Mouse (Mus musculus): ENCODE measurements around the gene Zfp706. TPM values are rescaled to one million over a fixed set of nuclear protein-coding genes. Genes with fewer than 3 reads are reported as not detected.

The Zfp706 gene
- polyA plus RNA-seq, 1 experiment from 2014 or later = 433 TPM

DNA sequence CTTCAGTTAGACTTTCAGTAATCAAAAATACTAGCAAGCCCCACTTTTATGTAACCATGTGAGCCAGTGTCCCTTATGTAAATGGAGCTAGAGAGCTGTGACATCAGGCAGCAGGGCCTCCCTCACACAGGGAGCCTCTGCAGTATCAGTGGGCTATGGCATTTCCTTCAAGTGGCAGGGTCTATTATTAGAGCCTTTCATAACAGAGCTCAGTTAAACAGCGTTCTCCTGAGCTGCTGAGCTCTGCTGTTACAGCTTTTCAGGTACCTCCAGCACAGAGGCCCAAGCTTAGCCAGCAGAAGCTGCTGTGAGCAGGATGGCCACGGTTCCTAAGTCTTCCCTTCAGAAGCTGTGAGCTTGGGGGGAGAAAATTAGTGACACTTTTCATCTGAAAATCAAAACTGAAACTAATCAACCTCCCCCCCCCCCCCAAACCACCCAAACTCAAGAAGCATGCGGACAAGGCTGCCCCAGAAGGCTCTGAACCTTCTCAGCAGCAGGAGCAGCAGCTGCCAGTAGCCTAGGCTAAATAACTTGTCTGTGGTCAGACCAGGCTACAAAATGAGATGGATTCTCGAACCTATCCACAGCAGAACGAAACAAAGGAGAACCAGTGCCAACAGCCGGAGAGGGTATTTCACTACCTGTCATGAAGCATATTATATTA lies 20.2 kb downstream of the Zfp706 start:
- ATAC-seq = no peak
- 52% methylated on average over 6 of the region's 6 CpGs for WGBS
- H3K27me3 ChIP-seq (replicated peaks; ENCODE audit: control insufficient read depth, insufficient read depth, low read length) = no peaks in the 10 kb centered on the region
- H3K36me3 ChIP-seq (ENCODE audit: control insufficient read depth, insufficient read depth, low read length) = no peaks in the 10 kb centered on the region
- H3K9me3 ChIP-seq (ENCODE audit: control insufficient read depth, low read length) = no peaks in the 10 kb centered on the region
- H3K4me2 ChIP-seq (ENCODE audit: low read length) = no peak overlapping the region
- H3K27ac ChIP-seq (ENCODE audit: low read depth, low read length) = no peak overlapping the region
- H3K4me1 ChIP-seq (ENCODE audit: control insufficient read depth, insufficient read depth, low read depth, low read length) = no peaks in the 10 kb centered on the region; the same call in 1 of the 2 replicates
- peak overlapping the region; percentile 13; the same call in 1 of the 2 replicates for H3K9ac ChIP-seq (ENCODE audit: low read depth, low read length)
- H3K4me3 ChIP-seq (ENCODE audit: low read length) = no peak overlapping the region

DNA sequence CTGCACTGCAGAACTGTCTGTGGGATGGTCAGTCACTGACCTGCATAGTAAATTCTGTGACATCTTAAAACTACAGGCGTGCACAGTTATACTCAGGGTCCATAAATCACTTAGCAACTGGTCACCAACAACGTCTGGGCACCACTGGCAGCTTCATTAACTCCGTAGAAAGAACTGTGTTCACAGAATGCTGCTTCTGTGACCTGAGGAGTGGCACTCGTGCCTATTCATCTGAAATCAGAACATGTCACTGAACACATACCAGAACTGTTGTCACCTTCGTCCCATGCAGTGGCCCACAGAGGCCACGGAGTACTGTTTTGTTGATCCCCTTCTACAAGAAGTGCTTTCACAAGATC lies 22.0 kb downstream of the Zfp706 start:
- no peak overlapping the region for H3K9ac ChIP-seq (ENCODE audit: low read depth, low read length)
- no peak overlapping the region for H3K4me2 ChIP-seq (ENCODE audit: low read length)
- H3K4me3 ChIP-seq (ENCODE audit: low read length) = no peak overlapping the region
- WGBS = 60% methylated on average over 6 of the region's 6 CpGs
- no peaks in the 10 kb centered on the region; the same call in none of the 2 replicates for H3K4me1 ChIP-seq (ENCODE audit: control insufficient read depth, insufficient read depth, low read depth, low read length)
- H3K27ac ChIP-seq (ENCODE audit: low read depth, low read length) = no peak overlapping the region
- no peaks in the 10 kb centered on the region for H3K27me3 ChIP-seq (replicated peaks; ENCODE audit: control insufficient read depth, insufficient read depth, low read length)
- no peaks in the 10 kb centered on the region for H3K36me3 ChIP-seq (ENCODE audit: control insufficient read depth, insufficient read depth, low read length)
- no peak for ATAC-seq
- H3K9me3 ChIP-seq (ENCODE audit: control insufficient read depth, low read length) = no peaks in the 10 kb centered on the region

DNA sequence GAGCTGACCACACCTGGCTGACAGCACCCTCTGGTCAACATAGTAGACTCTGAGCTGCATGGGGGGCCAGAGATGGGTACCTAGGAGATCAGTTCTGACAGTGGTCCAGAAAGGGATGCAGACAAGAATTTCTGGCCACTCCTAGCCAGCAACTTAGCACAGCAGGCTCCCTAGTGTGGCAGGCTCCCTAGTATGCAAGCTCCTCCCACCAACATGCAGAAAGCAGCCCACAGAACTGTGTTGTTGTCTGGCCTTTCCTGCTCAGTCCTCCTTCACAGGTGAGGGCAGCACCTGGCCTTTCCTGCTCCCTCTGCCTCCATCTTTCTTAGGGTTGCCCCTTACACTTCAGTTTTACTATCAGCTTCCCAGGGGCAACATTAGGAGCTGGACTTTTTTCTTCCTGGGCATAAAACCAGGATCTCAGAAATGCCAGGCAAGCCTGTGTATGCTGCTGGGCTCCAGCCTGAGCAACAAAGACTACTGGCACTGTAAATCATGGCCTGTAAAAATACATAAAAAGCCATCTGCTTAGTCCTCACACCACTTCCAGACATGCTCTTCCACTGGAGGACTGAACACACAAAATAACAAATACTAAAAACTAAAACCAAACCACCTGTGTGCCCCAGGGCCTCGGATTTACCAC lies 22.5 kb downstream of the Zfp706 start:
- WGBS = 74% methylated on average over 1 of the region's 1 CpGs
- H3K27ac ChIP-seq (ENCODE audit: low read depth, low read length) = no peak overlapping the region
- H3K9me3 ChIP-seq (ENCODE audit: control insufficient read depth, low read length) = no peaks in the 10 kb centered on the region
- H3K9ac ChIP-seq (ENCODE audit: low read depth, low read length) = no peak overlapping the region
- H3K4me3 ChIP-seq (ENCODE audit: low read length) = no peak overlapping the region
- H3K36me3 ChIP-seq (ENCODE audit: control insufficient read depth, insufficient read depth, low read length) = no peaks in the 10 kb centered on the region
- H3K27me3 ChIP-seq (replicated peaks; ENCODE audit: control insufficient read depth, insufficient read depth, low read length) = no peaks in the 10 kb centered on the region
- H3K4me1 ChIP-seq (ENCODE audit: control insufficient read depth, insufficient read depth, low read depth, low read length) = peaks cover 3% of the 10 kb centered on the region
- no peak for ATAC-seq
- H3K4me2 ChIP-seq (ENCODE audit: low read length) = no peak overlapping the region

DNA sequence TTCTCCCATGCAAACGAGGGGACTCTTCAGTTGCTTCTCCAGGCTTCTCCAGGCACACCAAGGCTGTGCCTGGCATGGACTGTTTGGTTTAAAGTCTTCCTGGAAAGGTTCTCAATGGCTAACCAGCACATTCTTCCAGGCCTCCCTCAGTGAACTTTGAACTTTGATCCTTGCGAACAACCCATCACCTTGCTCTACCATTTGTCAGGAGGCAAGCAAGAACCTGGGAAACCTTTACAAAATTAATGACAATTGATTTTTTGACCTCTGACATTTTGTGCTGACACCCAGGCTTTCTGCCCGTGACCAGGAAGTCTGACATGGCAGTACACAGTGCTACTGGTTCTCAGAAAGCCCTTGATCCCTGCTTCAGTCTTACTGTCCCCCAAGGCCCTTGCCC lies 24.1 kb downstream of the Zfp706 start:
- Histone ChIP-seq H3K36me3 (ENCODE audit: control insufficient read depth, insufficient read depth, low read length) (no peaks in the 10 kb centered on the region), H3K27ac (ENCODE audit: low read depth, low read length) (no peak overlapping the region), H3K4me2 (ENCODE audit: low read length) (no peak overlapping the region), H3K9ac (ENCODE audit: low read depth, low read length) (no peak overlapping the region), H3K4me1 (ENCODE audit: control insufficient read depth, insufficient read depth, low read depth, low read length) (peaks cover 14% of the 10 kb centered on the region), H3K4me3 (ENCODE audit: low read length) (no peak overlapping the region), H3K27me3 (replicated peaks; ENCODE audit: control insufficient read depth, insufficient read depth, low read length) (no peaks in the 10 kb centered on the region), H3K9me3 (ENCODE audit: control insufficient read depth, low read length) (no peaks in the 10 kb centered on the region)
- ATAC-seq = no peak
- WGBS = 62% methylated on average over 3 of the region's 3 CpGs

DNA sequence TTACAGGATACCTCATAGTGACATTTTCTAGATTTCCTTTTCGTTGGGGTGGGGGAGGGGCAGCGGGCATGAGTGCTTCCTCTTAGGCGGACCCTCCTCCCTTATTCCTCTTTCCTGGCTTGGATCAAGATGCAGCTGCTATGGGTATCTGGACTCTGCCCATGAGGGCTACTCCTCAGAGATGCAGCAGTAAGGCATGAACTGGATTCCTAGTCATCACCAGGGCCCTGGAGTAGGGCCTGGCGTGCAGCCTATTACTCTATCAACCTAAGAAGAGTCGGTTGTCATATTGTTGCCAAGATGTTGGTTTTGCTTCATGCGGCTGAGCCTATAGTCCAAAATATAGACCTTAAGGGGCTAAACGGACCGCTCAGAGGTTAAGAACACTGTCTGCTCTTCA lies 27.3 kb downstream of the Zfp706 start:
- H3K27me3 ChIP-seq (replicated peaks; ENCODE audit: control insufficient read depth, insufficient read depth, low read length) = no peaks in the 10 kb centered on the region
- H3K4me3 ChIP-seq (ENCODE audit: low read length) = peak overlapping the region; percentile 45
- no peaks in the 10 kb centered on the region for H3K9me3 ChIP-seq (ENCODE audit: control insufficient read depth, low read length)
- H3K36me3 ChIP-seq (ENCODE audit: control insufficient read depth, insufficient read depth, low read length) = no peaks in the 10 kb centered on the region
- peak; percentile 49 for ATAC-seq
- H3K27ac ChIP-seq (ENCODE audit: low read depth, low read length) = peak overlapping the region; percentile 75
- 39% methylated on average over 8 of the region's 8 CpGs for WGBS
- peak overlapping the region; percentile 59 for H3K9ac ChIP-seq (ENCODE audit: low read depth, low read length)
- H3K4me1 ChIP-seq (ENCODE audit: control insufficient read depth, insufficient read depth, low read depth, low read length) = peaks cover 14% of the 10 kb centered on the region
- H3K4me2 ChIP-seq (ENCODE audit: low read length) = peak overlapping the region; percentile 73

DNA sequence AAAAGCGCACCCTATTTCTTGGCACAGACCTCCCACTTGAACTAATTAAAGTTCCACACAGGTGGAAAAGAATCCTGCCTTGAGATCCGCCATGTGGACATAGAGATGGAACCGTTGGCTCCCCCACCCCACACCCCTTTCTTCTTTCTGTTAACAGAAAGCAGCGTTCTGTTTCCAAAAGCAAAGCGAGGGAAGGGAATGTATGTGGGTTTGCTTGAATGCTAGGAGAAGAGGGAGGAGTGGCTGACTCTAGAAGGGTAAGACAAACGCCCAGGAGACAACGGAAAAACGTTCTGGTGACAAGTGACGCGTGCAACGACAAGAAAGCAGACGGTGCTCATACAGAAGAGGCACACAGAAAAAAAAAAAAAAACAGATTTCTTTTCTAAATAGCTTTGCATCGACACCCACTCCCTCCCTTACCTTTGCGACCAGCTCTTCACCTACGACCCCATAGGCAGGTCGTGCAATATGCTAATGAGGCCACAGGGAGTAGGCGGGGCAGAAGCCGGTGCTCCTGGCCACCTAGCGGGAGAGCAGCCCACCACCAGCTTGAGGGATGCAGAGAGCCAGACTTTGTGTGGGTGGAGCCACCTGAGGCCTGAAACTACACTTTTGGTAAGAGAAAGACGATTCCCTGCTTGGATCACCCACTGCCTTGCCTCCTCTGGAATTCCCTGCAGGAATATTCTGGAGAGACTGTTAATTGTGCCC lies 27.9 kb downstream of the Zfp706 start:
- peak overlapping the region; percentile 73 for H3K4me2 ChIP-seq (ENCODE audit: low read length)
- H3K4me1 ChIP-seq (ENCODE audit: control insufficient read depth, insufficient read depth, low read depth, low read length) = peaks cover 14% of the 10 kb centered on the region
- peak; percentile 87 for ATAC-seq
- no peaks in the 10 kb centered on the region for H3K36me3 ChIP-seq (ENCODE audit: control insufficient read depth, insufficient read depth, low read length)
- H3K9ac ChIP-seq (ENCODE audit: low read depth, low read length) = peak overlapping the region; percentile 59
- 2% methylated on average over 20 of the region's 20 CpGs for WGBS
- H3K27me3 ChIP-seq (replicated peaks; ENCODE audit: control insufficient read depth, insufficient read depth, low read length) = no peaks in the 10 kb centered on the region
- no peaks in the 10 kb centered on the region for H3K9me3 ChIP-seq (ENCODE audit: control insufficient read depth, low read length)
- peak overlapping the region; percentile 45 for H3K4me3 ChIP-seq (ENCODE audit: low read length)
- peak overlapping the region; percentile 75 for H3K27ac ChIP-seq (ENCODE audit: low read depth, low read length)

DNA sequence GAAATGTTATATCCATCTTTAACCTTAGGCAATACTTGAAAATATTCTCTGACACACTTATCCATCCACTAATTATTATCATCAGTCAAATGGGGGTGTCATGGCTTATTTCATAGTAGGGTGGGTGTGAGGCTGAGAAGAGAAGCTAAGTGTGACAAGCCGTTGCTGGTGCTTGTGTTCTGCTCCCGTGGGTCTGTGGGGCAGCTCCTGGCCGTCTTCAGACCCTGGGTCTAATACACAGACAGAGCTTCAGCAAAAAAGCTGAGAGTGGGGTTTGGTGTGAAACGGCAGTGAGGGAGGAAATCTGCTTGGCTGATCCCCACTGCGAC lies 28.4 kb downstream of the Zfp706 start:
- Histone ChIP-seq H3K4me2 (ENCODE audit: low read length) (peak overlapping the region; percentile 73), H3K27me3 (replicated peaks; ENCODE audit: control insufficient read depth, insufficient read depth, low read length) (no peaks in the 10 kb centered on the region), H3K9ac (ENCODE audit: low read depth, low read length) (peak overlapping the region; percentile 59), H3K4me3 (ENCODE audit: low read length) (peak overlapping the region; percentile 45), H3K9me3 (ENCODE audit: control insufficient read depth, low read length) (no peaks in the 10 kb centered on the region), H3K27ac (ENCODE audit: low read depth, low read length) (peak overlapping the region; percentile 75), H3K4me1 (ENCODE audit: control insufficient read depth, insufficient read depth, low read depth, low read length) (peaks cover 14% of the 10 kb centered on the region), H3K36me3 (ENCODE audit: control insufficient read depth, insufficient read depth, low read length) (no peaks in the 10 kb centered on the region)
- WGBS = 16% methylated on average over 5 of the region's 5 CpGs
- peak; percentile 38 for ATAC-seq

DNA sequence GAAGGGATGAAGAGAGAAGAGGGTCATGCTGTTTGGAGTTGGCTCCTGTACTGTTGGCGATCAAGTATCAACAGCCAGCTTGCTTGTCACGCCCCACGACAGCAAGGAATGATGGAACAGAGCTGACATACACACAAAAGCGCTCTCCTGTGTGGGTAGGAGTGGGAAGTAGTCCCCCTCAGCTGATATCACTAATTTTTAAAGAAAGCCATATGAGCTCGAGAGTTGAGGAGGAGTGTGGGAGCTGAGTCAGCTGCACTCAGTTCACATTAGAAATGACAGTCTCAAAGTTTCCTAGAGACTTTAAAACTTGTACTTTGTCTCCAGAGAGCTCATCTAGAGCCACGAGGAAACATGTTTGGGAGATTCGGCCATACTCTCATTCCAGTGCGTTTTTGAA lies 29.8 kb downstream of the Zfp706 start:
- H3K9me3 ChIP-seq (ENCODE audit: control insufficient read depth, low read length) = no peaks in the 10 kb centered on the region
- H3K4me2 ChIP-seq (ENCODE audit: low read length) = no peak overlapping the region
- peaks cover 14% of the 10 kb centered on the region for H3K4me1 ChIP-seq (ENCODE audit: control insufficient read depth, insufficient read depth, low read depth, low read length)
- ATAC-seq = no peak
- H3K27me3 ChIP-seq (replicated peaks; ENCODE audit: control insufficient read depth, insufficient read depth, low read length) = no peaks in the 10 kb centered on the region
- no peaks in the 10 kb centered on the region for H3K36me3 ChIP-seq (ENCODE audit: control insufficient read depth, insufficient read depth, low read length)
- no peak overlapping the region for H3K27ac ChIP-seq (ENCODE audit: low read depth, low read length)
- H3K4me3 ChIP-seq (ENCODE audit: low read length) = no peak overlapping the region
- no peak overlapping the region for H3K9ac ChIP-seq (ENCODE audit: low read depth, low read length)
- 82% methylated on average over 8 of the region's 8 CpGs for whole genome bisulfite sequencing

DNA sequence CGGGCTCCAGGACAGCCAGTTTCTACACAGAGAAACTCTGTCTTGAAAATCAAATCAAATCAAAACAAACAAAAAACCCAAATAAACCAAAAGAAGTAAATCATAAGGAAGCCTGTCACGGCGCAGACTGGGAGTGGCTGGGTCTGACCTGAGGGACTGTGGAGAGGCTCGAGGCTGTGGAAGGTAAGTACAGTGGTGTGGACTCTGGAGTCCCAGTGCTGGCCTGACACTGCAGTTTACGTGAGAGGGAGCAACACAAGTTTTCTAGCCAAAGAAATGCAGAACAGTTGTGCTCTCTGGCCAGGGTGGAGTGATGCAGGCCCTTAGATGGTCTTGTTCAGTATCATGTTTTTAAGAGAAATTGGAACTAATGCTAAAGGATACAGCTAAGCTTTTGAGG lies 31.9 kb downstream of the Zfp706 start:
- Histone ChIP-seq H3K27me3 (replicated peaks; ENCODE audit: control insufficient read depth, insufficient read depth, low read length) (no peaks in the 10 kb centered on the region), H3K27ac (ENCODE audit: low read depth, low read length) (no peak overlapping the region), H3K4me2 (ENCODE audit: low read length) (no peak overlapping the region), H3K36me3 (ENCODE audit: control insufficient read depth, insufficient read depth, low read length) (no peaks in the 10 kb centered on the region), H3K4me1 (ENCODE audit: control insufficient read depth, insufficient read depth, low read depth, low read length) (peaks cover 14% of the 10 kb centered on the region), H3K9me3 (ENCODE audit: control insufficient read depth, low read length) (no peaks in the 10 kb centered on the region), H3K4me3 (ENCODE audit: low read length) (no peak overlapping the region), H3K9ac (ENCODE audit: low read depth, low read length) (no peak overlapping the region)
- 89% methylated on average over 5 of the region's 5 CpGs for WGBS
- ATAC-seq = no peak

All from hindbrain, embryonic 16.5 days (tissue).